Mouse (Mus musculus) hematopoietic multipotent progenitor cell, adult 10-12 weeks (in vitro differentiated cells): Measurements from ENCODE around the gene Ttll12. TPM values are rescaled to one million over a fixed set of nuclear protein-coding genes. Genes with fewer than 3 reads are reported as not detected.

ENCODE experiments used
- polyA plus RNA-seq: library from polyadenylated mRNA; stranded (reverse); fragments of >175 nt; gene quantifications from 2 replicates; pipeline ENCODE4 v1.2.3, GENCODE M21; 2012; ENCODE audit warnings: low replicate concordance

Gene Ttll12
- 20.1 and 56.8 TPM in 2 replicates for polyA plus RNA-seq

DNA sequence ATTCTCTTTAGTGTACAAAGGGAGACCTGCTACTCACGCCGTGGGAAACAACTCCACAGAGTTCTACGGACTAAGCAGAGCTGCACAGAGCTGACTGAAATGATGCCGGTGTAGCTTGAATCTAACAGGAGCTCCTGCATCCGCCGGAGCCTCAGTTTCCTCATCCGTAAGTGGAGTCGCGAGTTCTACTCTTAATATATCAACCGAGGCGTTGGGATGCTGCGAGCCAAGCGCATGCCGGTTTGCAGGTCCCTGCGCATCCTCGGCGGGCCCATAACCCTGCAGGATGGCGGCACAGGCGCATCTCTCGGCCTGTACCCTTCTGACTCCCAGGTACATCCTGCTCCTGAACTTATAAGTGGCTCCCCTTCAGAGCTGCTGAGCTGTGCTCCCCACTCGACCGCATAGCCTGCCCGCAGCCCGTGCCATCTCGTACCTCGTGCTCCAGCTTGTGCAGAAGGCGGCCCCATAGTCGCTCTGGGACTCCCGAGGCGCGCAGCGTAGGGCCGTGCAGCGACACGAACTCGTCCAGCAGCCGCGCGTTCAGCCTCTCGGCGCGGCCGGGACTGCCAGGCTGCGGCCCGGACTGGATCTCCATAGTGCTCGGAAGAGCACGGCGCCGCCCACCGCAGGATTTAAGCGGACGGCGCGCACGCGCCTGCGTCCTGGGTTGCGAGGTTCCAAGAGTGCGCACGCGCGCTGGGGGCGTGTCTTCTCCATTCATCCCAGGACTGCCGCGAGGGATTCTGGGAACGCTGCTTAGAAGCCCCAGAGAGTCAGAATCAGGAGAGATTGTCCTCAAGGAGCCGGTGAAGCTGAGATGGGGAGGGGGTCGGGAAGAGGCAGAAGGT, at the start of gene Ttll12:
Ttll12 (minus strand) TSS at position 645 of the 851 bp plus-strand sequence.

DNA sequence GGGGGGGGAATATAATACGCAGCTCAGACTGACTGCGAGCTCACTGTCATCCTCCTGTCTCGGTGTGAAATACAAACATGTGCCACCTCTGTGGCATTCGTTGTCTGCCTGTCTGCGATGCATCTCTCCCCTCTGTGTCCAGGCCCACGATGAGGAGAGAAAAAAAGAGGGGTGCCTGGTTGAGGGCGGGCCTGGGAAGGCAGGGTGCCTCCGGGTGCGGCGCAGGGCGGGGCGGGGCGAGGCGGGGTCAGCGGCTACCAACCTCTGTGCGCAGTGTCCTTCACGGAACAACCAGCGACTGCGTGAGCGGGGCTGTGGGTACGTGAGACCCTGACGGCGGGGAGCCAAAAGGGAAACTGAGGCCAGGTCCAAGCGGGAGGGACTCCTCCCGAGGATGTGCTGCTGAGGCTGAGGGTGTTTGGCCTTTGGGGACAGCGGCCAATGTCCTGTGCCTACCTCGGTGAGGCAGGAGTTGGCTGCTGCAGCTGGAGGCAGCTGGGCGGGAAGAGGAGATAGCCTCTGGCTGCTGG, 31.6 kb downstream of the Ttll12 start, which contains the start of the genes Tspo and Mcat:
Tspo (plus strand) TSS at position 266 of the 530 bp plus-strand sequence.
Mcat (minus strand) TSS at position 461 of the 530 bp plus-strand sequence.

GRCm38 (mm10) chr15:83526424-83527091, 68.4 kb downstream of the Ttll12 start, which contains the start of gene Bik:
TSS of gene Bik (plus strand) at chr15:83526862.

Other genes with a start within 250 kb of the Ttll12 start
- gene Arfgap3, start 244.9 kb downstream of the Ttll12 start, polyA plus RNA-seq = 4.6 and 10.4 TPM in 2 replicates
- gene Pacsin2, start 130.6 kb downstream of the Ttll12 start, polyA plus RNA-seq = 31.0 and 73.6 TPM in 2 replicates
- gene Ttll1, start 84.3 kb downstream of the Ttll12 start, polyA plus RNA-seq = 2.0 and 2.3 TPM in 2 replicates
- 2.2 and 2.4 TPM in 2 replicates for gene Bik, start 68.3 kb downstream of the Ttll12 start, polyA plus RNA-seq
- gene Tspo, start 31.6 kb downstream of the Ttll12 start, polyA plus RNA-seq = 159 and 166 TPM in 2 replicates
- 16.1 and 43.0 TPM in 2 replicates for gene Mcat, start 31.4 kb downstream of the Ttll12 start, polyA plus RNA-seq
- 0.07 TPM in 1 of 2 replicates, not detected in the other for gene Scube1, start 129.9 kb upstream of the Ttll12 start, polyA plus RNA-seq
- gene Mpped1, start 184.3 kb upstream of the Ttll12 start, polyA plus RNA-seq = not detected in 2 replicates